Mouse (Mus musculus): ENCODE measurements around the gene Ugt1a7c. TPM values are rescaled to one million over a fixed set of nuclear protein-coding genes. Genes with fewer than 3 reads are reported as not detected.

The Ugt1a7c gene
- total RNA-seq, 2 experiments from 2014 or later = 0.72 to 1.2 TPM

DNA sequence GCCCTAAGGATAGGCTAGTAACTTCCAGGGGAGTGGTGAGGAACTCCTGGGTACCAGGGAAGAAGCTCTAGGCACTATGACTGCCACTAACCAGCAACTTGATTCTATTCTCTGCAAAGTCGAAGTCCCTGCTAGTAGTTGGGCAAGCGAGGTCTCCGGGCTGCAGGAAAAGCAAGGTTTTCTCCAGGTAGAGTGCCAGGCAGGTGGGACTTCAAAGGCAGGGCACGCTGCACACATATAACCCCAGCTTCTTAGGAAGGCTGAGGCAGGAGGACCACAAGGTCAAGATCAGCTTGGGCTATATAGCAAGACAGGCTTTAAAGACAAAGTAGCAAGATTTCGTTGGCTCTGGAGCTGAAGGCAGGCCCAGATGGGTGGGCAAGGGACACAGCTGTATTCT is 168.9 kb downstream of the Ugt1a7c start:
- DNase-seq = no peak

GRCm38 (mm10) chr1:88264237-88264868 is 169.5 kb downstream of the Ugt1a7c start:
- no peak for DNase-seq

DNA sequence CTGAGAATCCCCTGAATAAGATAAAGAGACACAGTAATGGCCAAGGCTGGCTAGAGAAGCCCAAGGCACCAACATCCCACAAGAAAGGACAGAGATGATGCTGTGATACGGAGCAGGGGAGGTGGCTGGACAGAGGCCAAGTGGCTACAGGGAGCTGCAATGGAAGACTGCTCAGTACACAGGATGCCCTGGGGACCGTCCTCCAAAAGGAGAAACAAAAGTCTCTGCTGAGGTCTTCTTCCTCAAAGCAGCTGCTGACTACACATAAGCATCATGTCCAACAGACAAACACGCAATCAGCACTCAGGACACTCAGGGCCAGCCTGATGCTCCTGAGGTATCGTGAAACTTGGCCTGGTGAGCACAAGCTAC is 170.0 kb downstream of the Ugt1a7c start:
- no peak for DNase-seq

DNA sequence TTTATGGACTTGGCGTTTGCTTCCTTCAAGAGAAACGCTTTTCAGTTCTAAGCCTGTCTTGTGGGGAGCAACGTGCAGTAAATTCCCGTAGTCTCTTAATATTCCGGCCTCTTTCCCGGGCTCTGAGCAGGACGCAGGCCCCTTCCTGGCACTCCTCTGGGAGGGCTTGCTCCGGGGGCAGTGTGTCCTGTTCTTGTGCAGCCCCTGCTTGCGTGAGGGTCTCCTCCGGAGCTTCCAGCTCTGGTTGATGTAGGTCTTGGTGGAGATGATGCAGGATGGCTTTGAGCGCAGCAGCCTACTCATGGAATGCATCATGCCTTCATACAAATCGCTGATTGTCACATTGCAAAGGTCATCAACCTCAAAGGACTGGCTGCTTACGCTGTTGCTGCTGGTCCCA is 171.3 kb downstream of the Ugt1a7c start:
- DNase-seq = no peak

- no peak for DNase-seq
These were observed 172.6 kb downstream of the Ugt1a7c start for GRCm38 (mm10) chr1:88267489-88267888.

GRCm38 (mm10) chr1:88268070-88268469 is 173.2 kb downstream of the Ugt1a7c start:
- DNase-seq = no peak

Other genes with a start within 250 kb of the Ugt1a7c start
- 10 to 100 TPM; 53.4 to 55.2 TPM for gene Dgkd, start 241.8 kb upstream of the Ugt1a7c start, total RNA-seq (2021)
- 10 to 100 TPM; 24.8 to 26.2 TPM for gene Usp40, start 86.5 kb upstream of the Ugt1a7c start, total RNA-seq (2021)
- gene Ugt1a10, start 39.7 kb upstream of the Ugt1a7c start, total RNA-seq (2021) = not detected
- not detected for gene Ugt1a9, start 24.3 kb upstream of the Ugt1a7c start, total RNA-seq (2021)
- not detected for gene Ugt1a8, start 7.2 kb upstream of the Ugt1a7c start, total RNA-seq (2021)
- 1 to 10 TPM in 1 of 2 experiments, not detected in 1; 1.1 TPM for gene Ugt1a6b, start 8.2 kb downstream of the Ugt1a7c start, total RNA-seq (2021)
- gene Ugt1a6a, start 39.7 kb downstream of the Ugt1a7c start, total RNA-seq (2021) = under 1 TPM; 0.63 to 0.81 TPM
- gene Ugt1a5, start 71.0 kb downstream of the Ugt1a7c start, total RNA-seq (2021) = not detected
- gene Ugt1a2, start 105.5 kb downstream of the Ugt1a7c start, total RNA-seq (2021) = not detected
- gene Dnajb3, start 110.7 kb downstream of the Ugt1a7c start, total RNA-seq (2021) = 1 to 10 TPM; 1.6 to 1.8 TPM
- not detected for gene Ugt1a1, start 116.9 kb downstream of the Ugt1a7c start, total RNA-seq (2021)
- gene Mroh2a, start 131.9 kb downstream of the Ugt1a7c start, total RNA-seq (2021) = under 1 TPM in 1 of 2 experiments, not detected in 1; 0.02 TPM
- gene Hjurp, start 182.6 kb downstream of the Ugt1a7c start, total RNA-seq (2021) = 100 to 1,000 TPM in 1 of 2 experiments, 10 to 100 TPM in 1; 97.1 to 100 TPM
- not detected for gene Trpm8, start 182.6 kb downstream of the Ugt1a7c start, total RNA-seq (2021)

All from heart, postnatal 4 days (tissue).